Mouse (Mus musculus): Measurements from ENCODE around the gene Dusp7. TPM values are rescaled to one million over a fixed set of nuclear protein-coding genes. Genes with fewer than 3 reads are reported as not detected.

The Dusp7 gene
- polyA plus RNA-seq, 1 experiment from 2014 or later, result 15.7 TPM

DNA sequence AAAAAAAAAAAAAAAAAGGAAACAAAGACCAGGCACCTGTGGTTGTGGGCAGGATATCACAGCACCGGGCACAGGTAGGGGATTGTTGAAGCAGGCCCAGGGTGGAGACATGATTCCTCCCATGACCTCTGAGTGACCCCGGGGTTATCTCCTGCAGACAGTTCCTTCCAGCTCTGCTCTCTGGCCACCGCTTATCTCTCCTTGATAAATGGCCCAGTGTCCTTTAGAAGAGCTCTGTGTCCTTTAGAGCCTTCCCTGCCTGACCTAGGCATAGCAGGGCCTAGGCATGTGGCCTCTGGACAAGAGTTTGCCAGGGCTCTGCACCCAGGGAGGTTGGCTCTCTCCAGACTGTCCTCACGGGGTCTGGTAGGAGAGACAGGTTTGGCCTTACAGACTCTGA lies 29.3 kb downstream of the Dusp7 start:
- Histone ChIP-seq H3K9ac (no peak overlapping the region), H3K36me3 (replicated peaks) (no peaks in the 10 kb centered on the region), H3K9me3 (no peaks in the 10 kb centered on the region), H3K27ac (no peak overlapping the region), H3K4me2 (no peak overlapping the region), H3K4me1 (peaks cover 13% of the 10 kb centered on the region; the same call in 1 of the 2 replicates), H3K27me3 (replicated peaks) (no peaks in the 10 kb centered on the region), H3K4me3 (no peak overlapping the region)
- 88% methylated on average over 4 of the region's 4 CpGs for WGBS
- no peak for ATAC-seq (replicated peaks)

DNA sequence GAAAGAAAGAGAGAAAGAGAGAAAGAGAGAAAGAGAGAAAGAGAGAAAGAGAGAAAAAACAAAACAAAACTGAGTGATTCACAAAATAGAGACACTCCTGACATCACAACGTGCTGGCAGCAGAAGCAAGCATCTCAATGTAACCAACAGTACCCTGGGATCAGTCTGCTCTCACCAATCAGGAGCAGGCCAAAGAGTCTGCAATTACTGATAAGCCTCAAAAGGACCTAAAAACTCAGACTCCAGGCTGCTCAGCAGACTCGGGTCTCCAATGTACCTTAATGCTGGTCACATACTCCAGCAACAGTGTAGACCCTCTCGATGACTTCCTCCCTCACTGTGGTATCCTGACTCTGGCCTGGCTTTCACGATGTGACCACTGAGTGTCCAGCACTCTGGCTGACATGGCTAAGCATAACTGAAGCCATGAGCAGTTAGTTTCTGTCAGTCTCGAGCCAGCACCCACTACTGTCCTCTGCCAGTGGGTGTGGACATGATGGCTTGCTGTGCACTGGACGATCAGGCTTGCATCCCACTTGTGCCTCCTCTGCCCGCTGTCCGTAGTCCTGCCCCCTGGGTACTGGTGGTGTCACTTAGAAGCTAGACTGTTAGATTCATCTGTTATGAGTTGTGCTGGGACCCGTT lies 30.4 kb downstream of the Dusp7 start:
- Histone ChIP-seq H3K4me3 (no peak overlapping the region), H3K27ac (no peak overlapping the region), H3K4me2 (no peak overlapping the region), H3K9me3 (no peaks in the 10 kb centered on the region), H3K4me1 (peaks cover 13% of the 10 kb centered on the region; the same call in 1 of the 2 replicates), H3K36me3 (replicated peaks) (no peaks in the 10 kb centered on the region), H3K27me3 (replicated peaks) (no peaks in the 10 kb centered on the region), H3K9ac (no peak overlapping the region)
- 80% methylated on average over 9 of the region's 9 CpGs for WGBS
- no peak for ATAC-seq (replicated peaks)

DNA sequence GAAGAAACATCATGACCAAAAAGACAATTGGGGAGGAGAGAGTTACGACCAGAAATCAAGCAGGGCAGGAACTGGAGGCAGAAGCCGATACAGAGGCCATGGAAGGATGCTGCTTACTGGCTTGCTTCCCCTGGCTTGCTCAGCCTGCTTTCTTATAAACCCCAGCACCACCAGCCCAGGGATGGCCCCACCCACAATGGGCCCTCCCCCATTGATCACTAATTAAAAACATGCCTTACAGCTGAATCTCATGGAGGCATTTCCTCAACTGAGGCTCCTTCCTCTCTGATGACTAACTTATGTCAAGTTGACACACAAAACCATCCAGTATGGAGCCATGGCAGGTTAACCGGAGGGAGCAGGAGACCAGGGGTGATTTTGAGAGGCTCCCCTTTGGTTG lies 31.4 kb downstream of the Dusp7 start:
- Histone ChIP-seq H3K36me3 (replicated peaks) (no peaks in the 10 kb centered on the region), H3K4me3 (no peak overlapping the region), H3K27ac (no peak overlapping the region), H3K9me3 (no peaks in the 10 kb centered on the region), H3K4me2 (no peak overlapping the region), H3K4me1 (peaks cover 9% of the 10 kb centered on the region; the same call in 1 of the 2 replicates), H3K9ac (no peak overlapping the region), H3K27me3 (replicated peaks) (no peaks in the 10 kb centered on the region)
- ATAC-seq (replicated peaks), result no peak
- 90% methylated on average over 3 of the region's 3 CpGs for WGBS

DNA sequence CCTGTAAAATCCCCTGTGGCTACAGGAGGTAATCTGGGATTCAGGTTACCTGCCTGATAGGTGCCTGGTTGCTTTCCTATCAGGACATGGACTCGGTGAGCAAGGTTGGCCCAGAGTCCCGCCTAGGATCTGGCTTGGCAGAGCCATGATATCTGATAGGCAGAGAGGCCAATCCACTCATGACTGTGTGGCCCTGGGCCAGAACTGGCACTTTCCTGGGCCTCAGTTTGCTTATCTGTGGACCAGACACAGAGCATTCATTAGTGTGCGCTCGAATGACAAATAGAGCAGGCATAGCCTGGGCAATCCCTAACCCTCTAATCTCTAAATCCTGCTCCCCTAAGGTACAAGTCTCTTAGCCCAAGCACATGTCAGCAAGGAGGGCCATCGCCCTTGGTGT lies 33.7 kb downstream of the Dusp7 start:
- 82% methylated on average over 5 of the region's 5 CpGs for WGBS
- H3K9ac ChIP-seq, result no peak overlapping the region
- H3K27me3 ChIP-seq (replicated peaks), result no peaks in the 10 kb centered on the region
- no peaks in the 10 kb centered on the region for H3K36me3 ChIP-seq (replicated peaks)
- no peak overlapping the region for H3K4me3 ChIP-seq
- no peak overlapping the region for H3K4me2 ChIP-seq
- ATAC-seq (replicated peaks), result no peak
- H3K4me1 ChIP-seq, result no peaks in the 10 kb centered on the region
- H3K9me3 ChIP-seq, result no peaks in the 10 kb centered on the region
- no peak overlapping the region for H3K27ac ChIP-seq

DNA sequence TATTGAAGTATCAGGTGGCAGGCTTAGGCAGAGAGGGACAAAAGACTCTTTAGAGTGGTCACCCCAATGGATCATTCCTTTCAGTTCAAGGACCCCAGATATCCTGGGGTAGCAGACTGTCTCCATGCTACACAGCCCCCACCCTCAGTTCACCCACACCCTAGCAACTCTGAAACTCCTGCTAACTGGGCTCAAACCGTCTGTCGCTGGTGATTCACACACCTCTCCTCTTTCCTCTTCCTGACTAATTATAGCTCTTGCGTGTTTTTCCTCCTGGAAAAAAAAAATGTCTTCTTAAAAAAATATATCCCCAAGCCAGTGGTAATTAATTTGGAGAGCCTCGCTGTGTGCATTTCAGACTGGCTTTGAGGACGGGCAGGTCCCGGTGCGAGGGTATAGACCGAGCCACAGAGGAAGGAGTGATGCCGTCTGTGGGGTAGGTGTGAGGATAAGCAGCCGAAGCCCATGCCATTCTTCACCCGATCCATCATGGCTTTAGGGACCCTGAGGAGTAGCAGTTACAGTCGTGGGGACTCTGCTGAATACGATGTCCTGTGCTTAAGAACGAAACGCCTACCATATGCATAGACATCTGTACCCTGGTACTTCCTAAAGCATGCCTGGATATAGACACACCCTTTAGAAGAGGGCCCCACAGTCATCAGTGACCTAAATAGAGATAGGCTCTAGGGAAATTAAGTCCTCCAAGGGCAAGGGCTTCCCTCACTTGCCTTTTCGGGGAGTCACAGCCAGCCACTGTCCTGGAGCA lies 34.4 kb downstream of the Dusp7 start:
- Histone ChIP-seq H3K27ac (no peak overlapping the region), H3K4me1 (no peaks in the 10 kb centered on the region), H3K4me3 (no peak overlapping the region), H3K4me2 (no peak overlapping the region), H3K36me3 (replicated peaks) (no peaks in the 10 kb centered on the region), H3K9ac (no peak overlapping the region), H3K9me3 (no peaks in the 10 kb centered on the region), H3K27me3 (replicated peaks) (no peaks in the 10 kb centered on the region)
- no peak for ATAC-seq (replicated peaks)
- 82% methylated on average over 16 of the region's 16 CpGs for WGBS

DNA sequence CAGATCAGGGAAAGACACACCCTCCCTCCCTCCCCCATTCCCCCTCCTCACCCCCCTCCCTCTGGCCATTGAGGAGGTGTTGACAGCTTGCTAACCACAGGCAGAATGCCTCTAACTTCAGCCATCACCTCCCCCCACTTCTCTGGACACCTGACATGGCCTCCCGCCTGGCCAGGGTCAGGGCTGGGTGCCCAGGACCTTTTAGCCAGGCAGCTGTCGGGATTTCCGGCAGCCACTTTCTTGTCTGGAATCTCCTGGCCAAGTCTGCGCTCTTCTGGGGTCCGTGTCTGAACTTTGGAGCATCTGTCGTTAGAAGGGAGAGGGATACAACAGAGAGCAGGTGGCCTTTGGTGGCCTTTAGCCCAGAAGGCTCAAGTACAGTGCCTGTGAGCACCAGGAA lies 36.8 kb downstream of the Dusp7 start:
- Histone ChIP-seq H3K4me2 (no peak overlapping the region), H3K9me3 (no peaks in the 10 kb centered on the region), H3K36me3 (replicated peaks) (no peaks in the 10 kb centered on the region), H3K27ac (no peak overlapping the region), H3K4me1 (no peaks in the 10 kb centered on the region), H3K9ac (no peak overlapping the region), H3K27me3 (replicated peaks) (no peaks in the 10 kb centered on the region), H3K4me3 (no peak overlapping the region)
- WGBS, result 44% methylated on average over 6 of the region's 6 CpGs
- ATAC-seq (replicated peaks), result no peak

DNA sequence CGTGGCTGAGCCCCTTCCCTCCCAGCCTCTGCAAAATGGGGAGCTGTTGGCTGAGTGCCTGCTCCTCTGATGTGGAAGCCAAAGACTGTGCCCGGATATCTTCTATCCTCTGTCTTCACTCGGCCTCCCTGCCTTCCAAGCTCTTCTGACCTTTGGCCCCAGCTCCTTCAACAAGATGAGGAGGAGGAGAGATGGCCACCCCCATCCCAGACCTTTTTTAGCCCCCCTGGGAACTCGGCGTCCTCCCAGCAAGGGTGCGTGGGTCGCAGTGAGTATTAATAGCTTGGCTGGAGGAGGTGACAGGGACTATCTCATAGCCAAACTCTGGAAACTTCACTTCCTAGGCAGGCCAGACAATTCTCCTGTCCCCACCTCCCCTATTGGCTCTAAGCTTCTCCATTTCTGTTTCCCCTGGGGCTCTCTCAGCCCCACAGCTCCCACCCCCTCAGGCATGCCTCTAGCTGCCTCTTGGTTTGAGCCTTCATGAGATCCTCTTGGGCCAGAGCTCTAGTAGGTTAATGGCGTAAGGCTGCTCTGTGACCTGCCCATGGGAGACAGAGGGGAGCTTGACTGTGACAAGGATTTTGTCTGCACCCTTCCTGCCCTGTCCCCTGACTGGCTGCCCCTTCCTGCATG lies 38.1 kb downstream of the Dusp7 start:
- Histone ChIP-seq H3K27ac (no peak overlapping the region), H3K9me3 (no peaks in the 10 kb centered on the region), H3K4me1 (no peaks in the 10 kb centered on the region), H3K4me3 (no peak overlapping the region), H3K27me3 (replicated peaks) (no peaks in the 10 kb centered on the region), H3K4me2 (no peak overlapping the region), H3K9ac (no peak overlapping the region), H3K36me3 (replicated peaks) (no peaks in the 10 kb centered on the region)
- ATAC-seq (replicated peaks), result no peak
- WGBS, result 56% methylated on average over 8 of the region's 8 CpGs

DNA sequence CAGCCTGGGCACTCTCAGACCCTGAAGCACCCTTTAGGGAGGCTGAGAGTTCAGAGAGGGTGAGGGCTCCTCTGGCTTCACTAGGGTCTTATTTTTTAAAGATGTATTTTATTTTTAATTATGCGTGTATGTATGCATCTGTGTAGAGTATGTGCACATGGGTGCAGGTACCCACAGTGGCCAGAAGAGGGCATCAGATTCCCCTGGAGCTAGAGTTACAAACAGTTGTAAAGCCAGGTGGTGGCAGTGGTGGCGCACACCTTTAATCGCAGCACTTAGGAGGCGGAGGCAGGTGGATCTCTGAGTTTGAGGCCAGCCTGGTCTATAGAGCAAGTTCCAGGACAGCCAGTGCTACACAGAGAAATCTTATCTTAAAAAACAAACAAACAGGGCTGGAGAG lies 40.7 kb downstream of the Dusp7 start:
- H3K4me1 ChIP-seq, result no peaks in the 10 kb centered on the region
- H3K9ac ChIP-seq, result no peak overlapping the region
- no peaks in the 10 kb centered on the region for H3K9me3 ChIP-seq
- no peak overlapping the region for H3K27ac ChIP-seq
- over 99% methylated on average over 4 of the region's 4 CpGs for WGBS
- H3K4me2 ChIP-seq, result no peak overlapping the region
- H3K36me3 ChIP-seq (replicated peaks), result no peaks in the 10 kb centered on the region
- ATAC-seq (replicated peaks), result no peak
- H3K27me3 ChIP-seq (replicated peaks), result no peaks in the 10 kb centered on the region
- H3K4me3 ChIP-seq, result no peak overlapping the region

DNA sequence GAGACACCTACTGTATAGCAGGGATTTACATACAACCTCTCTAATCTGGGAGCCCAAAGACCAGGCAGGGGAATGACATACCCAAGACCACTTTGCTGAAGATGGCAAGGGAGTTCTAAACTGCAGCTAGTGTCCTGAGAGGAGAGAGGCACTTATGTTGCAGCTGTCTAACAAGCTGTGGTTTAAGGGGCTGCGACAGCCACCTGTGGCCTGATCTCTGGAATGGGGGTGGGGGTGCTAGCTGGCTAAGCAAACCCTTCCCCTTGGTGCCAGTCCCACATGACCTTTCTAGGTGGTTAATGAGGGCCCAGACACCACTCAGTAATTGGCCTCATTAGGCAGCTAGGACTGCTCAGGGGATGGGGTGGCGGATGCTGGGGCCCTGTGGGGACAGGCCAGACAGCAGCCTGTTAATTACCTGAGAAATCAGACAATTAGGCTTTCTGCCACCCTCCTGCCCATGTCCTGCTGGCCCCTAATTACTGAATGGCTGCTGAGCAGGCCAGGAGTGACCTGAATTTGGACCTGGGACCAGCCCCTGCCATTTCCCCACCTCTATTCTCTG lies 41.7 kb downstream of the Dusp7 start:
- WGBS, result 66% methylated on average over 2 of the region's 2 CpGs
- H3K4me3 ChIP-seq, result no peak overlapping the region

DNA sequence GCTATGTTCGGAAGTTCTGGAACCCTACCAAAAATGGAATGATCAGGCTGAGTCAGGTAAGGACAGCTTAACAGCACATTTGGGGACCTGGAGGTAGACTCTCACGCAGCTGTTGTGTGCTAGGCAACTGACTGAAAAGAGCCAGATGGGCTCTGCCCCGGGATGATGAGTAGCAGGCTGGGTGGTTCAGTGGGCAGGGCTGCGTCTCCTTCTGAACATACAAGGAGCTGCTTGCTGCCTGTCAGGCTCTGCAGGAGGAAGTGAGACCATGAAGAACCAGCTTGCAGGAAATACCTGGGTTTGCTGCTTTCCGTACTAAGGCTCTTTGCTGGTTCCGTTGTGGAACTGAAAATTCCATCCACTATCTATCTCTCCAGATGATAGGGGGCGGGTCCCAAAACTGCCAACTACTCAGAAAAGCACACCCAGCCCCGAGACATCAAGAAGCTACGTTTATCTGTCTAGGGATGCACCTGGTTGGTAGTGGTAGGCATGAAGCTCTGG lies 42.7 kb downstream of the Dusp7 start:
- H3K9ac ChIP-seq, result no peak overlapping the region
- H3K27ac ChIP-seq, result no peak overlapping the region
- no peaks in the 10 kb centered on the region for H3K4me1 ChIP-seq
- 84% methylated on average over 9 of the region's 9 CpGs for WGBS
- no peaks in the 10 kb centered on the region for H3K9me3 ChIP-seq
- ATAC-seq (replicated peaks), result no peak
- no peaks in the 10 kb centered on the region for H3K27me3 ChIP-seq (replicated peaks)
- no peak overlapping the region for H3K4me3 ChIP-seq
- H3K36me3 ChIP-seq (replicated peaks), result no peaks in the 10 kb centered on the region
- H3K4me2 ChIP-seq, result no peak overlapping the region

More for the DNA sequence above, 41.7 kb downstream of the Dusp7 start:
- Histone ChIP-seq H3K36me3 (replicated peaks) (no peaks in the 10 kb centered on the region), H3K9me3 (no peaks in the 10 kb centered on the region), H3K27me3 (replicated peaks) (no peaks in the 10 kb centered on the region), H3K4me1 (no peaks in the 10 kb centered on the region), H3K27ac (no peak overlapping the region), H3K4me2 (no peak overlapping the region), H3K9ac (no peak overlapping the region)
- ATAC-seq (replicated peaks), result no peak

DNA sequence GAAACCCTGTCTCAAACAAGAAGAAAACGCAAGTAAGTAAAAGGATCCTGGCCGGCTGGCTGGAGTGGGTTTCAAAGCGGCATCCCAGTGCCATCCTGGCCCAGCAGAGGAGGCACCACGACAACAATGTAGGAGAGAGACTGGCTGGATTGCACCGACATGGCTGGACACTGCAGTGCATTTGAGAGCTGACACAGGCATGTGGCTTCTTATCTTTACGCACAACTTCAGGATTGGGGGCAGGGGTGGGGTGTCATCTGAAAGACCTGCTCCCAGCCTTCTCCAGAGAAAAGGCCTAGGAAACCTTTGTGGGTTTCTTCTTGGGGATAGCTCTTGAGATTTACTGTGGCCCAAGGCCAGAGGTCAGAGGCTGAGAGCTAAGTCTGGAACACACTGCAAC lies 43.3 kb downstream of the Dusp7 start:
- H3K27me3 ChIP-seq (replicated peaks), result no peaks in the 10 kb centered on the region
- no peak for ATAC-seq (replicated peaks)
- H3K4me1 ChIP-seq, result no peaks in the 10 kb centered on the region
- H3K27ac ChIP-seq, result no peak overlapping the region
- H3K36me3 ChIP-seq (replicated peaks), result no peaks in the 10 kb centered on the region
- H3K4me3 ChIP-seq, result no peak overlapping the region
- H3K9me3 ChIP-seq, result no peaks in the 10 kb centered on the region
- 81% methylated on average over 6 of the region's 6 CpGs for WGBS
- H3K4me2 ChIP-seq, result no peak overlapping the region
- H3K9ac ChIP-seq, result no peak overlapping the region

DNA sequence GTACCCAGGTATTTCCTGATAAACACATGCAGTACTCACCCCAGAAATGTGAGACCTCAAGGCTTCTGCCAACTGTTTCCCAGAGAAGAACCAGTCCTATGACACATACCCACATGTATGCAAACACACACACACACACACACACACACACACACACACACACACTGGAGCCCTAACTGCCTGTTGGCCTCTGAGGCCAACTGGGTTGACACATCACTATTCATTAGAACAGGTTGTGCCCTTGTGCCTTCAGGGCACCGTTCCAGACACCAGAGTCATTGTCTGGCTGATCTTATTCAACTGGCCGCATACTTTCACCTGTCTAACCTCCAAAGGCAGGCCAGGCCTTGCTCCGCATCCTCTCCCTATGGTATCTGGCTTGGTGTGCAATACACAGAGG lies 43.8 kb downstream of the Dusp7 start:
- no peaks in the 10 kb centered on the region for H3K27me3 ChIP-seq (replicated peaks)
- H3K9me3 ChIP-seq, result no peaks in the 10 kb centered on the region
- no peaks in the 10 kb centered on the region for H3K36me3 ChIP-seq (replicated peaks)
- 82% methylated on average over 3 of the region's 3 CpGs for WGBS
- H3K27ac ChIP-seq, result no peak overlapping the region
- H3K4me3 ChIP-seq, result no peak overlapping the region
- ATAC-seq (replicated peaks), result no peak
- H3K4me1 ChIP-seq, result no peaks in the 10 kb centered on the region
- H3K9ac ChIP-seq, result no peak overlapping the region
- no peak overlapping the region for H3K4me2 ChIP-seq
